Mouse (Mus musculus): ENCODE results near the gene Nim1k. TPM values are rescaled to one million over a fixed set of nuclear protein-coding genes. Genes with fewer than 3 reads are reported as not detected.

Nim1k gene
- polyA plus RNA-seq, 1 experiment from 2014 or later: 2.4 TPM

DNA sequence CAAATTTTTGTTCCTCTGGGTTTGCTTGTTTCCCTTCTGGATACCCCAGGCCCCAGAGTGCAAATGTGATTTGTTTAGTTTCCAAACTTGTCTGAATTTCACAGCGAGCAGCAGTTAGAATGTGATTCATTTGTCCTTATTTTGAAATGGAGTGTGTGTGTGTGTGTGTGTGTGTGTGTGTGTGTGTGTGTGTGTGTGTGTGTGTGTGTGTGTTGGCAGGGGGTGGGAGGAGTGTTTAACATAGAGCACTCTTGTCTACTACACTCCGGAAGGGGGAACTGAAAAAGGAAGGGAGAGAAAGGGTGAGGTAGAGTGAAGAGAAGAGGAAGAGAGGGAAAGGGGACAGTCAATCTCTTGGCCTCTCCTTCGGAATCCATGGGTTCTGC, 1.1 kb downstream of the Nim1k start:
- peak overlapping the region; percentile 71 for H3K4me3 ChIP-seq
- H3K27ac ChIP-seq (replicated peaks): peak overlapping the region; percentile 84
- H3K27me3 ChIP-seq (ENCODE audit: low read depth, poor library complexity, severe bottlenecking): no peaks in the 10 kb centered on the region
- H3K36me3 ChIP-seq: no peaks in the 10 kb centered on the region
- DNase-seq (ENCODE audit: low spot score): no peak
- no peaks in the 10 kb centered on the region for H3K9me3 ChIP-seq (replicated peaks)
- WGBS: 27% methylated on average over 3 of the region's 3 CpGs
- peaks cover 32% of the 10 kb centered on the region for H3K4me1 ChIP-seq

- Histone ChIP-seq H3K36me3 (no peaks in the 10 kb centered on the region), H3K27ac (replicated peaks) (no peak overlapping the region), H3K4me1 (peaks cover 32% of the 10 kb centered on the region), H3K27me3 (ENCODE audit: low read depth, poor library complexity, severe bottlenecking) (no peaks in the 10 kb centered on the region), H3K4me3 (peak overlapping the region; percentile 71), H3K9me3 (replicated peaks) (no peaks in the 10 kb centered on the region)
- 51% methylated on average over 9 of the region's 9 CpGs for WGBS
- DNase-seq (ENCODE audit: low spot score): no peak
Measured at GRCm38 (mm10) chr13:119753859-119754634, 1.6 kb downstream of the Nim1k start.

DNA sequence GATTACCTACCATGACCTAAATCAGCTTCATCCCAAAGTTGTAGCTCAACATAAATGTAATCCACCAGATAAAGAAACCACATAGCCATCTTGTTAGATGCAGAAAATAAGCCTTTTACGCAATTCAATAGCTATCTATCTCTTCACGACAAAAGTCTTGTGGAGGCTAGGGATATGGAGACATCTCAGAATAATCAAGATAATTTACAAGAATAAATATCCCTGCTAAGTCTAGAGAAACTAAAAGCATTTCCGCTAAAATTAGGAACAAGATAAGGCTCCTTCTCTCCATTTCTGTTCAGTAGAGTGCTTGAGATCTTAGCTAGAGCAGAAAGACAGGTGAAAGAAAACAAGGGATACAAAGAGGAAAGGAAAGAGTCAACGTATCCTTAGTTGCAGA, 8.8 kb downstream of the Nim1k start:
- no peaks in the 10 kb centered on the region for H3K9me3 ChIP-seq (replicated peaks)
- H3K4me3 ChIP-seq: no peak overlapping the region
- no peak for DNase-seq (ENCODE audit: low spot score)
- H3K4me1 ChIP-seq: peaks cover 13% of the 10 kb centered on the region
- no peaks in the 10 kb centered on the region for H3K36me3 ChIP-seq
- no peaks in the 10 kb centered on the region for H3K27me3 ChIP-seq (ENCODE audit: low read depth, poor library complexity, severe bottlenecking)
- WGBS: 85% methylated on average over 4 of the region's 4 CpGs
- no peak overlapping the region for H3K27ac ChIP-seq (replicated peaks)

- peaks cover 31% of the 10 kb centered on the region for H3K4me1 ChIP-seq
- no peak overlapping the region for H3K27ac ChIP-seq (replicated peaks)
- 73% methylated on average over 3 of the region's 3 CpGs for WGBS
- no peak for DNase-seq (ENCODE audit: low spot score)
- no peaks in the 10 kb centered on the region for H3K27me3 ChIP-seq (ENCODE audit: low read depth, poor library complexity, severe bottlenecking)
- H3K4me3 ChIP-seq: no peak overlapping the region
- no peaks in the 10 kb centered on the region for H3K9me3 ChIP-seq (replicated peaks)
- no peaks in the 10 kb centered on the region for H3K36me3 ChIP-seq
Measured at GRCm38 (mm10) chr13:119743470-119743869, 12.2 kb downstream of the Nim1k start.

DNA sequence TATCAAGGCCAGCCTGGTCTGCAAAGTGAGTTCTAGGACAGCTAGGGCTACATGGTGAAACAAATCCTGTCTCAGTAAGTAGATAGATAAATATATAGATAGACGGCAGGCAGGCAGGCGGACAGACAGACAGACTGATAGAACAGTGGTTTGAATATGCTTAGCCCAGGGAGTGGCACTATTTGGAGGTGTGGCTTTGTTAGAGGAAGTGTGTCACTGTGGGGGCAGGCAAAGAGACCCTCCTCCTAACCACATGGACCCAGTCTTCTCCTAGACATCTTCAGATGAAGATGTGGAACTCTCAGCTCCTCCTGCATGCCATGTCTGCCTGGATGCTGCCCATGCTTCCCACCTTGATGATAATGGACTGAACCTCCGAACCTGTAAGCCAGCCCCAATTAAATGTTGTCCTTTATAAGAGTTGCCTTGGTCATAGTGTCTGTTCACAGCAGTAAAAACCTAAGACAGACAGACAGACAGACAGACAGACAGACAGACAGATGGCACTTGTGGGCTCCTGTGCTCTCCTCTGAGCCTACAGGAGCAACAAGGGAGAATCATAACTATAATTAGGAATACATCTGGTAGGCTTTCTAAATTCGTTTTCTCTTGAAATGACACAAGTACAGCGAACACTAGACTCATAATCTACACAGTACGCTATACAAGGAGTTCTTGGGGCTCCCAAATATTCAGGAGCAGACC, 12.8 kb downstream of the Nim1k start:
- Histone ChIP-seq H3K27me3 (ENCODE audit: low read depth, poor library complexity, severe bottlenecking) (no peaks in the 10 kb centered on the region), H3K4me1 (peaks cover 31% of the 10 kb centered on the region), H3K36me3 (no peaks in the 10 kb centered on the region), H3K4me3 (no peak overlapping the region), H3K9me3 (replicated peaks) (no peaks in the 10 kb centered on the region), H3K27ac (replicated peaks) (no peak overlapping the region)
- WGBS: 85% methylated on average over 6 of the region's 6 CpGs
- no peak for DNase-seq (ENCODE audit: low spot score)

- Histone ChIP-seq H3K9me3 (replicated peaks) (no peaks in the 10 kb centered on the region), H3K27ac (replicated peaks) (peak overlapping the region; percentile 68), H3K4me3 (peak overlapping the region; percentile 47), H3K4me1 (peaks cover 31% of the 10 kb centered on the region), H3K36me3 (no peaks in the 10 kb centered on the region), H3K27me3 (ENCODE audit: low read depth, poor library complexity, severe bottlenecking) (no peaks in the 10 kb centered on the region)
- DNase-seq (ENCODE audit: low spot score): peak; percentile 47
- WGBS: 5% methylated on average over 19 of the region's 19 CpGs
Measured at GRCm38 (mm10) chr13:119741390-119742237, 14.1 kb downstream of the Nim1k start.

DNA sequence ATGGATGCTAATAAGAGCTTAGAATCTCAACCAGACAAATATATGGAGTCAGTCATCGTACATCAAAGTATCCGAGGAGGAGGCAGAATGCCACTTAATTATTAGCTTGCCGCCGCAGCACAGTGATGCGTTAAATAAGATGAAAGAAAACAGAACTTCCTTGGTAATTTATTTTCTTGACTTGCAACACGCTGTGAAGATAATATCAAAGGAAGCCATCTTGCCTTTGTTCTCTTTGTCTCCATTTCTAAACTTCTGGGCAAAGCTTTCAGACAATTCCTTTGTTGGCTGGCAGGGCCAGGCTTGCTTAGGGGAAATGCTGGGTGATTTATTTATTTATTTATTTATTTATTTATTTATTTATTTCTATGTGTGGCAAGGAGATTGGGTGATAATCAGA, 24.2 kb downstream of the Nim1k start:
- Histone ChIP-seq H3K36me3 (no peaks in the 10 kb centered on the region), H3K27ac (replicated peaks) (no peak overlapping the region), H3K4me3 (no peak overlapping the region), H3K27me3 (ENCODE audit: low read depth, poor library complexity, severe bottlenecking) (no peaks in the 10 kb centered on the region), H3K9me3 (replicated peaks) (no peaks in the 10 kb centered on the region), H3K4me1 (peaks cover 19% of the 10 kb centered on the region)
- DNase-seq (ENCODE audit: low spot score): no peak
- 60% methylated on average over 6 of the region's 6 CpGs for WGBS

DNA sequence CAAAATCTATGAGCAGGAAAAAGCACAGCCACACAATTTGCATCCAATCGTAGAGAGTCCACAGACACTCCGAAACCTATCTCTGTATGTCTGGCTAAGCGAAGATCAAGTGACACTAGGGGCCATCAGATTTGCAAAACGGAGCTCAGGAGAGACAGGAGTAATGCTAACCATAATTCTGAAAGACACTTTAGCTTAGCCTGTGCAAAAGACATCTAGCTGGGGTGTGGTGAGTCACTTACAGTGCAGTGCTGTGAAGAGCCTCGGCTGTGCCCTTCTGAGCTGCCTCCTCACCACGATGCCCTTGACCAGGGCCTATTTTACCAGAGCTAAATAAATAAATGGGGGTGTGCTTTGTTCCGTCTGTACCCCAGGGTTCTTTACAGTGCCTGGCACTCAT, 26.3 kb downstream of the Nim1k start:
- no peak overlapping the region for H3K4me3 ChIP-seq
- H3K36me3 ChIP-seq: no peaks in the 10 kb centered on the region
- no peak overlapping the region for H3K27ac ChIP-seq (replicated peaks)
- WGBS: 89% methylated on average over 7 of the region's 7 CpGs
- H3K9me3 ChIP-seq (replicated peaks): no peaks in the 10 kb centered on the region
- no peaks in the 10 kb centered on the region for H3K27me3 ChIP-seq (ENCODE audit: low read depth, poor library complexity, severe bottlenecking)
- no peak for DNase-seq (ENCODE audit: low spot score)
- peaks cover 19% of the 10 kb centered on the region for H3K4me1 ChIP-seq

DNA sequence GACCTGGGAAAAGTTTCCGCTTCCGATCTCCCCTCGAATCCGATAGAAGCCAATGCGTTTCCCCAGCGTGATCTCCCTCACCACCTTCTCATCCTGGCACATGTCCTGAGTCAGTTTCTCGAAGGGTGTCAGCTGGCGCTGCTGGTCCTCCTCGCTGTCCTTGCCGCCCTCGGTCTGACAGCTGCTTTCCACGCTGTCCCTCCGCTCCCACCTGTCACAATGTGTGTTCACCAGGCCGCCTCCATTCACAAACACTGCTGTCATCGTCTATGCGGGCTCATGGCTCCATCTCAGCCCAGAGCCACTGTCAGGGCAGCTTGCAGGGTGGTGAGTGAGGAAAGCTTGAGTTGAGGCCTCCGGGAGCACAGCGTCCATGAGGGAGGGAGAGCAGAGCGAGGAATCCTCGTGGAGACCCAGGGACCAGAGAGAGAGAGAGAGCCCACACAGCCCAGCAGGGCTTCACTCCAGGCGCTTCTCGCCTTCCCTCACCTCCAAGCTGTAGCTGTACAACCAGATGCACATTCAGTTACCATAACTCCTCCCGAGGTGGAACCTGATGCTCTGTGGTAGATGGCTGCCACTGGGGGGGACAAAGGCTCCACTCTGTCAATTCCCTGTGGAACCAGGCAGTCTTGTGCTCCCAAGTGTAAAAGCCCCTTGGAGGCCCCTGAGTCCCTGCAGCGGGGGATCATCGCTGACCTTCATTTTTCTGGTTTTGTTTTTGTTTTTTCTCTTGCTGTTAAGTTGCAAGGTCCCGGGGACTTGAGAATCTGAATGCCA, 27.9 kb downstream of the Nim1k start:
- no peaks in the 10 kb centered on the region for H3K36me3 ChIP-seq
- peak overlapping the region; percentile 63 for H3K27ac ChIP-seq (replicated peaks)
- peaks cover 11% of the 10 kb centered on the region for H3K4me1 ChIP-seq
- H3K27me3 ChIP-seq (ENCODE audit: low read depth, poor library complexity, severe bottlenecking): no peaks in the 10 kb centered on the region
- 64% methylated on average over 26 of the region's 26 CpGs for WGBS
- H3K4me3 ChIP-seq: no peak overlapping the region
- no peak for DNase-seq (ENCODE audit: low spot score)
- H3K9me3 ChIP-seq (replicated peaks): no peaks in the 10 kb centered on the region

DNA sequence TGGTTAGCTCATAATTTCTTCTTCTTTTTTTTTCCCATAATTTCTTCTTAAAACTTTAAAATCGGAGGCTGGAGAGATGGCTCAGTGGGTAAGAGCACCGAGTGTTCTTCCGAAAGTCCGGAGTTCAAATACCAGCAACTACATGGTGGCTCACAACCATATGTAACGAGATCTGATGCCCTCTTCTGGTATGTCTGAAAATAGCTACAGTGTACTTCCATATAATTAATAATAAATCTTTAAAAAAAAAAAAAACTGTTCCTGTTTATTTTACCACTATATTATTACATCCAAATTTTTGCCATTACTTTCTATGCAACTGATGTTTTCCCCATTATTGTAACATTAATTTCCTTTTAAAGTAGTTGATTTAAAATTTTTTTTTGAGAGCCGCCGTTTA, 31.1 kb downstream of the Nim1k start:
- Histone ChIP-seq H3K27ac (replicated peaks) (no peak overlapping the region), H3K36me3 (no peaks in the 10 kb centered on the region), H3K27me3 (ENCODE audit: low read depth, poor library complexity, severe bottlenecking) (no peaks in the 10 kb centered on the region), H3K4me3 (no peak overlapping the region), H3K9me3 (replicated peaks) (no peaks in the 10 kb centered on the region), H3K4me1 (peaks cover 11% of the 10 kb centered on the region)
- WGBS: 92% methylated on average over 7 of the region's 7 CpGs
- no peak for DNase-seq (ENCODE audit: low spot score)

GRCm38 (mm10) chr13:119723368-119723767, 32.3 kb downstream of the Nim1k start:
- no peak for DNase-seq (ENCODE audit: low spot score)
- Histone ChIP-seq H3K4me3 (no peak overlapping the region), H3K27ac (replicated peaks) (no peak overlapping the region), H3K4me1 (peaks cover 9% of the 10 kb centered on the region), H3K9me3 (replicated peaks) (no peaks in the 10 kb centered on the region), H3K27me3 (ENCODE audit: low read depth, poor library complexity, severe bottlenecking) (no peaks in the 10 kb centered on the region), H3K36me3 (no peaks in the 10 kb centered on the region)
- WGBS: 90% methylated on average over 5 of the region's 5 CpGs

DNA sequence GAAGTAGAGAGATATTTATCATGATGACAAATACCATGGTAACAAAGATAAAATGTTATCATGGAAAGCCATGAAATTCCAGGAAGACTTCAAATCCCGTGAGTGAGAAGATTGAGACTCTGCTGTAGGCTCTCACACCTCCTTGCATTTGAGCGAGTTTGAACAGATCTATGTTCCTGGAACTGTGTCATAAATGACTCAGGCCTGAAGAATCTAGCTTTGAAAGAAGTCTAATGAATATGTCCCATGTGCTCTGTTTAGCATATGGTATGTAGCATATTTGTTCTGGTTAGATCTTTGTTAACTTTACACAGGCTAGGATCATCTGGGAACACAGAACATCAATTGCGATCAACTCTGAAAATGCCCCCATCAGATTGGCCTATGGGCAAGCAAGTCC, 33.2 kb downstream of the Nim1k start:
- Histone ChIP-seq H3K4me3 (no peak overlapping the region), H3K4me1 (peaks cover under 1% of the 10 kb centered on the region; the same call in 1 of the 2 replicates), H3K27me3 (ENCODE audit: low read depth, poor library complexity, severe bottlenecking) (no peaks in the 10 kb centered on the region), H3K27ac (replicated peaks) (no peak overlapping the region), H3K36me3 (no peaks in the 10 kb centered on the region), H3K9me3 (replicated peaks) (no peaks in the 10 kb centered on the region)
- 93% methylated on average over 3 of the region's 3 CpGs for WGBS
- DNase-seq (ENCODE audit: low spot score): no peak
